Mouse (Mus musculus) ES-E14 (cell line): Measurements from ENCODE around the gene Fdxacb1. TPM values are rescaled to one million over a fixed set of nuclear protein-coding genes. Genes with fewer than 3 reads are reported as not detected.
A peak's percentile ranks its signal among the peaks of the same experiment; 100 is the strongest.

Experiments
- DNase-seq: peaks from one replicate; pipeline ENCODE4 v3.0.0-alpha.2; 2013; ENCODE audit warnings: low read depth, low spot score
- H3K27ac ChIP-seq: 2 replicates; pipeline ENCODE4 v1.5.1; 2012; ENCODE audit warnings: low read depth, mild to moderate bottlenecking, low read length, moderate library complexity, mixed read lengths; ENCODE audit not compliant: poor library complexity, insufficient read depth, severe bottlenecking
- H3K36me3 ChIP-seq: 2 replicates; pipeline ENCODE4 v1.6.1; 2012; ENCODE audit warnings: mild to moderate bottlenecking, low read length, moderate library complexity, mixed read lengths; ENCODE audit not compliant: control insufficient read depth, poor library complexity, insufficient read depth, severe bottlenecking
- H3K4me1 ChIP-seq, 2 experiments: fragments of 150-350 bp in 1 of 2; sonication (generic) in 1 of 2; 2 replicates each; pipeline ENCODE4 v1.6.1; 2012; ENCODE audit warnings: low read length in 2 of 2, mild to moderate bottlenecking in 1 of 2, mixed read lengths in 1 of 2; ENCODE audit not compliant: control insufficient read depth in 2 of 2, insufficient read depth in 2 of 2, poor library complexity in 1 of 2
- H3K4me3 ChIP-seq, 2 experiments: fragments of 150-350 bp in 1 of 2; sonication (generic) in 1 of 2; 2 replicates each; pipeline ENCODE4 v1.5.1; 2012; ENCODE audit warnings: low read length in 2 of 2, low read depth in 1 of 2, mild to moderate bottlenecking in 1 of 2, mixed read lengths in 1 of 2; ENCODE audit not compliant: insufficient read depth in 1 of 2, poor library complexity in 1 of 2, severe bottlenecking in 1 of 2
- H3K9ac ChIP-seq: 2 replicates; pipeline ENCODE4 v1.6.1; 2012; ENCODE audit warnings: low read depth, mild to moderate bottlenecking, low read length, mixed read lengths; ENCODE audit not compliant: poor library complexity, insufficient read depth, severe bottlenecking
- H3K9me3 ChIP-seq: fragments of 150-350 bp; sonication (generic); 2 replicates; pipeline ENCODE4 v1.6.1; 2012; ENCODE audit warnings: low read depth, mild to moderate bottlenecking, low read length; ENCODE audit not compliant: control insufficient read depth, insufficient read depth
- CHD2 ChIP-seq: IDR thresholded peaks from 2 replicates; pipeline ENCODE4 v1.6.1; 2014; ENCODE audit warnings: mild to moderate bottlenecking, low read depth, low read length, inconsistent platforms
- HCFC1 ChIP-seq: IDR thresholded peaks from 2 replicates; pipeline ENCODE4 v1.6.1; 2012; ENCODE audit warnings: low read length, inconsistent platforms, borderline replicate concordance; ENCODE audit not compliant: insufficient read depth
- MAFK ChIP-seq: IDR thresholded peaks from 2 replicates; pipeline ENCODE4 v1.6.1; 2014; ENCODE audit warnings: mild to moderate bottlenecking, low read depth, low read length, inconsistent platforms; ENCODE audit not compliant: insufficient read depth
- ZC3H11A ChIP-seq: IDR thresholded peaks from 2 replicates; pipeline ENCODE4 v1.6.1; 2012; ENCODE audit warnings: low read depth, mild to moderate bottlenecking, inconsistent platforms, low read length, borderline replicate concordance
- ZNF384 ChIP-seq: IDR thresholded peaks from 2 replicates; pipeline ENCODE4 v1.6.1; 2012; ENCODE audit warnings: low read depth, low read length, inconsistent platforms
- in situ Hi-C, 2 experiments: fragments of 600-800 bp; cut with MboI; formaldehyde crosslinking; loops; one replicate each; pipeline ENCODE4 v1.15.1; 2025; ENCODE audit warnings: low sequenced_read_pairs in 2 of 2, inconsistent platforms in 1 of 2; ENCODE audit not compliant: unreplicated experiment in 2 of 2
- total RNA-seq: library from RNA; depleted of rRNA; stranded (reverse); fragments of 300-350 nt; gene quantifications from 2 replicates; pipeline ENCODE4 v1.2.3, GENCODE M21; 2012

Fdxacb1 gene
- total RNA-seq, 1 experiment = 5.8 TPM

DNA sequence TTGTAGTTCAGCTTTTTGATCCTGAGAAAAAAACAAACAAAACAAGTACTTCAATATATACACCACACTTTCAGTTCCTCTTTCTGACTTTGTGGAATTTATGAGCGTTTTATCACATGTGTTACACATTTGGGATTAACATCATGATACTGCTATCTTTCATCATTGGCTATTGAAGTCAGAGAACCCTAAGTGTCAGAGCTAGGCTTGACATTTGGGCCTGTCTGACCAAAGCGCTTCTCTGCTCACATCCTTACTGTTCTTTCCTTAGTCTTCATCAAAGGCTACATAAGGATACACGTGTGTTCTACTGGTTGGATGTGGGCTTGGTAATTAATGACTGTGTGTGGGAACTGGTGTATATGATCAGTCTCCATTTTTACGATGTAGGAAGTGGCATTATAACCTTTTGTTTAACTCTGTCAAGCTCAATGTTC is 6.0 kb downstream of the Fdxacb1 start:
- H3K9me3 ChIP-seq = no peaks in the 10 kb centered on the region
- H3K36me3 ChIP-seq = peaks cover 4% of the 10 kb centered on the region; the same call in 1 of the 2 replicates
- no peak overlapping the region for H3K9ac ChIP-seq
- TF ChIP-seq CHD2 = no peak
- no peak for TF ChIP-seq ZNF384
- TF ChIP-seq HCFC1 = no peak
- H3K4me1 ChIP-seq = peaks cover 0 to 2% of the 10 kb centered on the region in 2 experiments; a peak in 1 of 4 replicates
- no peak overlapping the region for H3K27ac ChIP-seq
- in situ Hi-C loops = no loop called here
- H3K4me3 ChIP-seq = no peak overlapping the region
- no peak for DNase-seq

DNA sequence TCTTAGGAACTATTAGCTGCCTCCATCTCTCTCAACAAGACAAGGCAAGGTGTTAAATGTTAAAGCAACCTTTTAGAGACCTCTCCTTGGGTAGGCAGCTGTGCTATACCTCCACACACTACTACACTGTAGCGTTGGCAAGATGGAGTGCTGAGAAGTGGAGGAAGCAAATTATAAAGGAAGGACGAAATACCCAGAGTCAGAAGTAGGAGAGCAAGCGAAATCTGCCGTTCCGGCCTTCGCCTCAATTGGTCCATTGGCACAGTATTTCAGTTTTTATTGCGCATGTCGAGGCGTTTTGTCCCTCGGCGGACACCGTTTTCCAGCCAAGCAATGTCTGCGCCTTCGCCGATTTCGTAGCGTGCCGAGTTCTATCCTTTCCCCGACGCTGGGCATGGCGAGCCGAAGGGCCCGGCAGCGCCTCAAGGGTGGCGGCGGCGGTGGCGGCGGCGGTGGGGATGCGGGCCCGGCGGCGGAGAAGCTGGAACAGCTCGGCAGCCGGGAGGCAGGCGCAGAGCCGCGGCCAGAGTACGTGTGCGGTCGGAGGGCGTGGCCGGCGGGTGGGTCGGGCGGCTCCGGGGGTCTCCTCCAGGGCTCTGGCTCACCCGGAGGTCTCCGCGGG is 7.1 kb downstream of the Fdxacb1 start, which contains the start of the genes Alg9 and 1110032A03Rik:
Alg9 (plus strand) TSS at position 29 of the 622 bp plus-strand sequence.
1110032A03Rik (minus strand) TSS at position 530 of the 622 bp plus-strand sequence.
- no peak for DNase-seq

DNA sequence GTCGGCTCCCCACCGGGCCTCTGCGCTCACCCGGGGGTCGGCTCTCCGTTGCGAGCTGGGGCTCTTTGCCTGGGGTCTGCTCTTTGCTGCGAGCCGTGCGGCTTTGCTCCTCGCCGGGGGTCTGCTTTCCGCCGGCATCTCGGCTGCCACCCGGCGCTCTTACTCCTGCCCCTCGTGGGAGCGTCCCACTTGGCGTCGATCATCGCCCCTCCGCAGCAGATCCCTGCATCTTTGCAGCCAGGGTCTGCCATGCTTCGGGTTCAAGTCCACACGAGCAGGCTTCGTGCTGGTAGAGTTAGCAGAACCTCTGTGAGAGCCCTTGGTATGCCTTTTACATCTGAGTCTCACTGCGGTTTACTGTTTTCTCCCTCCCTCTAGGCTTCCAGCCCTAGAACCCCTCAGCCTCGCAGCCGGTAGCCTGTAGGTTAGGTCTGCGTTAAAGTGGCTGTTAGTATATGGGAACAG is 7.7 kb downstream of the Fdxacb1 start:
- Histone ChIP-seq H3K4me1 (0 out of 4 replicates have a peak, but pooled peaks cover 0 to 2% of the 10 kb centered on the region in 2 experiments), H3K4me3 (peak overlapping the region; percentile 82 to 87), H3K27ac (no peak overlapping the region), H3K36me3 (peaks cover 4% of the 10 kb centered on the region; the same call in 1 of the 2 replicates), H3K9ac (peak overlapping the region; percentile 88), H3K9me3 (no peaks in the 10 kb centered on the region)
- no peak for DNase-seq
- in situ Hi-C loops = no loop called here
- no peak for TF ChIP-seq ZC3H11A
- no peak for TF ChIP-seq MAFK
- TF ChIP-seq ZNF384 = no peak
- no peak for TF ChIP-seq CHD2
- TF ChIP-seq HCFC1 = no peak

More for the DNA sequence above, 7.1 kb downstream of the Fdxacb1 start, which contains the start of the genes Alg9 and 1110032A03Rik:
- TF ChIP-seq CHD2 = no peak
- Histone ChIP-seq H3K4me1 (0 out of 4 replicates have a peak, but pooled peaks cover 0 to 2% of the 10 kb centered on the region in 2 experiments), H3K9me3 (no peaks in the 10 kb centered on the region), H3K27ac (no peak within 1 kb of the TSS), H3K9ac (peak within 1 kb of the TSS; percentile 88), H3K4me3 (peak within 1 kb of the TSS; percentile 82 to 87), H3K36me3 (peaks cover 4% of the 10 kb centered on the region; the same call in 1 of the 2 replicates)
- in situ Hi-C loops = no loop called here

DNA sequence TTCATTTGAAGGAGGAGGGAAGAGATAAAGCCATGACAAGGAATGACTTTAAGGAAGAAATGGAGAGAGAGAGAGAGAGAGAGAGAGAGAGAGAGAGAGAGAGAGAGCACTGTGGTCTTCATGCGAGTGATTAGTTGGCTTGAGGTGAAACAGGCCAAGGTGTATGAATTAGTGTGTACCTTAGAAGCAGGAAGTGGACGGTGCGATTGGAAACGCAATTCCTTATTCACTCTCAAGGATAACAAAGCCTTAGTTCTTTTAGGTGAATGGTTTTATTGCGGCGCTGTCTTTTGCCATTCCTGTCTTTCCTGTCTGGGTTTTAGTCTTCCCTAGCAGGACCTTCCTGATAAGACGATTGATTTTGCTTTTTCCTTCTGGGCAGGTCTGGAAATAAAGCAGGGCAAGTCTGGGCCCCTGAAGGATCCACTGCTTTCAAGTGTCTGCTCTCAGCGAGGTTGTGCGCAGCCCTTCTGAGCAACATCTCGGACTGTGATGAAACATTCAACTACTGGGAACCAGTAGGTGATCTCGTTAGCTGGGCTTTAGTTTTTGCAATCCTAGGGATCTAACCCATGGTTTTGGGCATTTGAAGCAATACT is 8.2 kb downstream of the Fdxacb1 start:
- peak overlapping the region; percentile 82 to 87 for H3K4me3 ChIP-seq
- no peak overlapping the region for H3K27ac ChIP-seq
- H3K9ac ChIP-seq = peak overlapping the region; percentile 88; the same call in 1 of the 2 replicates
- in situ Hi-C loops = no loop called here
- H3K36me3 ChIP-seq = peaks cover 4% of the 10 kb centered on the region; the same call in 1 of the 2 replicates
- 0 out of 4 replicates have a peak, but pooled peaks cover 0 to 2% of the 10 kb centered on the region in 2 experiments for H3K4me1 ChIP-seq
- H3K9me3 ChIP-seq = no peaks in the 10 kb centered on the region
- TF ChIP-seq ZNF384 = no peak
- no peak for TF ChIP-seq ZC3H11A
- no peak for TF ChIP-seq CHD2
- TF ChIP-seq MAFK = no peak
- no peak for TF ChIP-seq HCFC1
- DNase-seq = no peak
